Mouse (Mus musculus) inflammation-experienced regulatory T-cells, adult 6 months (primary cell): ENCODE data around the gene Xpo1. TPM values are rescaled to one million over a fixed set of nuclear protein-coding genes. Genes with fewer than 3 reads are reported as not detected.
A peak's percentile ranks its signal among the peaks of the same experiment; 100 is the strongest.
"Not testable (repeated sequence)": the region's sequence is repeated elsewhere in the genome, so short reads cannot be mapped to it uniquely, and the experiment has no call there.

Source experiments
- ATAC-seq: one replicate; pipeline ENCODE4 v1.8.0; 2017
- polyA plus RNA-seq, 3 experiments: library from polyadenylated mRNA; unstranded; fragments of 100-300 nt; shearing (Covaris generic); gene quantifications; one replicate each; pipeline ENCODE4 v1.2.1; 2017

Gene Xpo1
- polyA plus RNA-seq, 3 experiments from 2014 or later, result 38.4 to 67.4 (median 52.2) TPM

- ATAC-seq, result no peak
Observed at GRCm38 (mm10) chr11:23299910-23300309, 44.1 kb downstream of the Xpo1 start.

GRCm38 (mm10) chr11:23303126-23303525 lies 47.3 kb downstream of the Xpo1 start:
- ATAC-seq, result no peak

GRCm38 (mm10) chr11:23305101-23305672 lies 49.3 kb downstream of the Xpo1 start:
- not testable (repeated sequence) for ATAC-seq

- ATAC-seq, result peak; percentile 91
Observed at GRCm38 (mm10) chr11:23305673-23306608, 50.1 kb downstream of the Xpo1 start.

GRCm38 (mm10) chr11:23306764-23307565 lies 51.1 kb downstream of the Xpo1 start, which contains the start of gene Usp34:
Gene Usp34, plus strand, starts transcription at chr11:23306895.
- no peak for ATAC-seq

- ATAC-seq, result no peak
Observed at GRCm38 (mm10) chr11:23307566-23307920, 51.7 kb downstream of the Xpo1 start.

GRCm38 (mm10) chr11:23313496-23313895 lies 57.7 kb downstream of the Xpo1 start:
- no peak for ATAC-seq

GRCm38 (mm10) chr11:23329413-23329812 lies 73.6 kb downstream of the Xpo1 start:
- ATAC-seq, result no peak

GRCm38 (mm10) chr11:23332136-23332535 lies 76.3 kb downstream of the Xpo1 start:
- ATAC-seq, result no peak

GRCm38 (mm10) chr11:23335160-23335559 lies 79.3 kb downstream of the Xpo1 start:
- ATAC-seq, result no peak

Other genes starting within 250 kb of the Xpo1 start
- gene Fam161a, start 248.5 kb upstream of the Xpo1 start, polyA plus RNA-seq, result 1 to 10 TPM; 2.0 to 6.1 (median 2.8) TPM
- gene Usp34, start 50.9 kb downstream of the Xpo1 start, polyA plus RNA-seq, result 10 to 100 TPM; 35.3 to 61.9 (median 48.4) TPM
- gene Ahsa2, start 242.0 kb downstream of the Xpo1 start, polyA plus RNA-seq, result 10 to 100 TPM; 32.0 to 44.8 (median 39.3) TPM